Mouse (Mus musculus) naive thymus-derived CD4-positive, alpha-beta T cell, adult 2 months (primary cell): Measurements from ENCODE around the gene Fsd2.

Experiments
- DNase-seq: peaks from one replicate; pipeline ENCODE4 v3.0.0-alpha.2; 2011; ENCODE audit warnings: low read depth

Fsd2 gene

DNA sequence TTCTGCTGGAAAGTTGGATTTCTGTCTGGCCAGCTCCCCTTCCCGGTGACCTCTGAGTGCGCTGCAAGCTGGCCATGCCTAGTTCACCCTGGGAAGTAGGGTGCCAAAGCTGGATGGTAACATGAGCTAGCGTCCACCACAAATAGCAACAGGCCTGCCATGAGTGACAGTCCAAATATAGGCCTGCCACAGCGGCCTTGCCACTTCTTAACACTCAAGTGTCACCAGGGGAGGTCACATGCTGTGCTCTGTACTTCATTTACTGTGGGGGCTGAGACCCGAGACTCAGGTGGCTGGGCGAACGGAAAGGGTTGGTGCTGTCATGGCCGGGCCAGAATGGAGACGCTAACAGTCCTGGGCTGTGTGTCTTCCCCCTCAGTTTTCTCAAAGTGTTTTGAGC is at the start of gene Fsd2:
Fsd2 (minus strand) TSS at position 53 of the 400 bp plus-strand sequence.
- DNase-seq = no peak

DNA sequence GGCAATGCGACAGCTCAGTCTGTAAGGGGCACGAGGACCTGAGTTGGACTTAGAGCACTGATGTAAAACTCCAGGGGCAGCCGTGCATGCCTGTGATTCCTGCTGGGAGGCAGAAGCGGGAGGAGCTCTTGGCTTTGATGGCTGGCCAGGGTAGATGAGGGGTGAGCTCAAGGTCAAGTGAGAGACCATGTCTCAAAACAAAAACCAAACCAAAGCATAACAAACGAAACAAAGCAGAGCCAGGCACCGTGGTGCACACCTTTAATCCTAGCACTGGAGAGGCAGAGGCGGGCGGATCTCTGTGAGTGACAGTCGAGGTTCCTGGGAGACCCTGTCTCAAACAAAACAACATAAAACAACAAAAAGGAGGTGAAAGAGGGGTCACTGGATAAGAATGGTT is 48.3 kb upstream of the Fsd2 start:
- no peak for DNase-seq

DNA sequence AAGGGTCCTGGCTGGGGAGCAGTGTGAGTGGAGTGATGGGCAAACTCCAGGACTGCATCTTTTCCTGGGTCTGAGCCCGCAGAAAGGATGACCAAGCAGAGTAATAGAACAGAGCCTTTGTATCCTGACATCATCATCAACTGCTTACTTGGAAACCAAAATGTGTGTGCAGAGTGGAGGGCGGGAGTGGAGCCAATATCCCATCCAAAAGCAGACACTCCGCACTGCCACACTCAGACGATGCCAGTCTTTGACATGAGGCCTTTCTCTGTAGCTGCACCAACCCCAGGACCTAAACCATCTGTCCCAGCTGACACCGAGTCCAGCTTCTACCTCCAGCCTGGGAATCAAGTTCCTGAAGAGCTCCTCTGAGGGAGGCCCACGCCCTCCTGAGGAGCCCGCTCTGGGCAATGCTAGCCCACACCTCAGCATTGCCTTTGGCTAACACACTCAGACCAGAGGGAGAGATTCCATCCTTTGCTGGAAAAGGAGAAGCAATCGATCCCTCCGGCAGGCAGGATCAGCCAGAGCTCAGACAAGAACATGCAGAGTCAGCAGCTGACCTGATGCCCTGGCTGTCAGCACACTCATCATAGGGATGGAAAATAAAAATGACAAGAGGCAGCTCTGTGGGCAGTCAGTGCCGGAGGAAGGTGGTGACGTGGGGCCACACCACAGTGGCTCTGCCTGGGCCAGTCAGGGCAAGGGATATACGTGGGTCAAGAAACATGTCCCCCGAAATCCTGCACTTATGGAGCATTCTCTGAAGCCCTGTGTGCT is 46.3 kb upstream of the Fsd2 start:
- no peak for DNase-seq

DNA sequence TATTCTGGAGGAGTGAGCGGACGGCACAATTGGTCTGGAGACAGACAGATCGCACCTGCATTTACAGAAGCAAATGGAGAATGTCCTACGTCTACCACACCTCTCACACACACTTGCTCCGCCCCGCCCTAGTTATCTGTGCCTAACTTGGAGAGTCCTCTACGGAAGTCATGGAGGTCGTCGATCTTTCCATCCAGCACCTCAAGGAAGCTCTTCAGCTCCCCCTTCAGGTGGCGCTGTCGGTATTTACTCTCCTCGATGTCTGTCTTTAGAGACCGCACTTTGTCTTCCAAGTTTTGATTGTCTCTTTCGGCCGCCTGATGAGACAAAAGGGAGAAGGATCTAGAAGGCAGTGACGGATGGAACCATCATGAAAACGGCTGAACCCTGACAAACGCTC is 43.4 kb upstream of the Fsd2 start:
- DNase-seq = peak; percentile 12

DNA sequence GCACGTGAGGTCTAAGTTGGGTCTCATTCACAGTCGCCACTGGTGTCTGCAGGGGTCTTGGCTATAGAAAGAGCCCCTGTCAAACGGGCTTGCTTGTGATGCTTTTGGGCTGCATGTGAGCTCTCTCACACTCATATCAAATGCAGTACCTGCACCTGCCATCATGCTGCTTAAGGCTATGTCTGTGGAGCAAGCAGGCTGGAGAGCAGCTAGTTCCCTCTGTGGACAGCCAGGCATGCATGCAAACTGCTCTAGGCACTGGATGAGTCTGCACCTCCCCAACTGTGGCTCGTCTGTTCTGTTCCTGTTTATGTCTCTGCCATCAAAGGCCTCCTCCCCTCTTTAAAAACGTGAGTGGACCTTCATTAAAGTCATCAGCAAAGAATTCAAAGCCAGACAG is 39.7 kb upstream of the Fsd2 start:
- DNase-seq = no peak

DNA sequence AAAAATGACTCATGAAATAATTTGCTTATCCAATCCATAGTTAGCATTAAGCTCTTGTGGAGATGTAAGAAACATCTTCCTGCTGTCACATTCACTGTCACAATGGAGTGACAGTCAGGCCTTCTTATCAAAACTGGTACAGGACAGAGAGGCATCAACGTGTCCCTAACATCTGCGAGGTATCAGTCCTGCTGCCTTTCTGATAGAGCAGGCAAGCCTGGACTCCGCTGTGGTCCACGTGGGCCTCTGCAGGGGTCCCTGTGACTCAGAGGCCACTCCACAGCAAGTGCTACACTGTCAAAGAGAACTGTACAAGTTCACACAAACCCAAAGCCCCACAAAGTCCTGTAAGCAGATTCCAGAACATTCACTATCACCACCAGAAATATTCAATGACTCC is 38.7 kb upstream of the Fsd2 start:
- no peak for DNase-seq

DNA sequence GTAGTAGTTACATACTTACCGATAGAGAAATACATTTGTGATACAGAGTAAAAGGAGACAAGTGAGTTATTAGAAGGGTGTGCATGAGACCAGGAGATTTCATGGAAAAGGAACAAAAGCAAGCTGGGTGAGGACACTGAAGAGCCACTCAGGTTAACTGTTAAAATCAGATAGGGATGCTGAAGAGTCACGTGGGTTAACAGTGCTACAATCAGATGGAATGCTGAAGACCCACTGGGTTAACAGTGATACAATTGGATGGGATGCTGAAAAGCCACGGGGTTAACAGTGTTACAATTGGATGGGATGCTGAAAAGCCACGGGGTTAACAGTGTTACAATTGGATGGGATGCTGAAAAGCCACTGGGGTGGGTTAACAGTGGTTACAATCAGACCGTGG is 38.2 kb upstream of the Fsd2 start:
- DNase-seq = no peak

DNA sequence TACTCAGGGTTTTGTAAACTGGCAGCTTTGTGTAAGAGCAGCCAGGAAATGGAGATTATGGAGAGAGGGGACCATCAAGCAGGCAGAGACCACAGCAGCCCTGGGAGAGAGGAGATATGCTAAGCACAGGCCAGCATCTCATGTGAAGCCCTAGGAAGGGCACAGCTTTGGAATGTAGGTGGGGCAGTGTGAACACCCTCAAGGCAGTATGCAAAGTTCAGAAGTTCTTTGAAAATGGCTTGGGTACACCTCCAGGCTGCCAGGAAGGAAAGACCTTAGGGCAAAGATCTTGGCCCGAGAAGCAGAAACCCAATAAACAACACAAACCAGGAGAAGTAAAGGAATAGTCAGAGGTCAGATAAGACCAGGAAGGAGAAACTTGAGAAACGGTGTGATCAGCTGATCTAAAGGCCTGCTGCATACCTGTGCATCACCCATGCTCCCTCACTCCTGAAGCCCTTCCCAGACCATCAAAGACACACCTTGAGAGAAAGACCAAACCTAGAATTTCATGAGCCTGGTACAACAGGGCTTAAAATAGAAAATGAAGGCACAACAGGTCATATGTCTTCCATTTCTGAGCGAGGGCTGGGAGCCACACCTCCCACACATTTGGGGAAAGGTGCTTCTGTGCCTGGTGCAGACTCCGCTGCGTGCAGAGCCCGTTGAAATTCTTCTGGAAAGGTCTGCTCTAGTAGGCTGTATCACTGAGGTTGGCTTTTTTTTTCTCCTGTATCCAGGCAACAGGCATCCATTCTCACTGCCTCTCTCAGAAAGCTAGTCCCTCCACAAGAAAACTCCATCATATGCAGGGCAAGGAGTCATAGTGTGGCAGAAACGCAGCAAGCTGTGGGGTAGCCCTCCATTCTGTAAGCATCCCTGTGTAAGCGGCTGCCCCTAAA is 32.9 kb upstream of the Fsd2 start:
- DNase-seq = no peak

DNA sequence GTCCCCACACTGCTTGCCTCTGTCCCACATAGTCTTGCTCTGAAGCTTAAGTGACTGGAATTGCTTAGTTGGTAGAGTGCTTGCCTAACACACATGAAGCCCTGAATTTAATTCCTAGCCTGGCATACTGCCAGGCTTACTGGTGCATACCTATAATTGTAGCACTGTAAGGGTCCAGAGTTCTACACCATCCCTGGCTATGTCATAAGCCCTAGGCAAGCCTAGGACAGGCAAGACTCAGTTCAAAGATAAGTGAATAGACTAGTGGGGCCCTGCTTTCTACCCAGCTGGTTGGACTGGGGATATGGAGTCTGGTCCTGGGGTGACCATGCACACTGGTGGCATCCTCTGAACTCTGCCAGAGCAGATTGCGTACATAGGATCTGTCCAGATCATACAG is 30.9 kb upstream of the Fsd2 start:
- no peak for DNase-seq

DNA sequence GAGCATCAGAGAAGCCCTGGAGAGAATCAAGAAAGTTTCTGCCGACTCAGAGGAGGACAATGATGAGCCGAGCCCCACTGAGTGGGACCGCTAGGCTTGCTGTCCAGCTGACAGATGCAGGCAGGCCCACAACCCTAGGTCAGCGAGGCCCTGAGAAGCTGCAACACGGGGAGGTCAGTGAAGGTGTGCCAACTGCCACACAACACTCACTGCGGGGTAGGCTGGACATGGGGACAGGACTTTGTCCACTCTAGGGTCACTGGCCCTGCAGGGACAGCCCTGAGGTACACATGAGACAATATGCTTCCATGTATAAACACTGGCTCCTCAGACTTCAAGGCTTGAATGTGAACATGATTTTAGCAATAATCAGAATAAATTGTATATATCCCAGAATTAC is 29.3 kb upstream of the Fsd2 start:
- DNase-seq = no peak

DNA sequence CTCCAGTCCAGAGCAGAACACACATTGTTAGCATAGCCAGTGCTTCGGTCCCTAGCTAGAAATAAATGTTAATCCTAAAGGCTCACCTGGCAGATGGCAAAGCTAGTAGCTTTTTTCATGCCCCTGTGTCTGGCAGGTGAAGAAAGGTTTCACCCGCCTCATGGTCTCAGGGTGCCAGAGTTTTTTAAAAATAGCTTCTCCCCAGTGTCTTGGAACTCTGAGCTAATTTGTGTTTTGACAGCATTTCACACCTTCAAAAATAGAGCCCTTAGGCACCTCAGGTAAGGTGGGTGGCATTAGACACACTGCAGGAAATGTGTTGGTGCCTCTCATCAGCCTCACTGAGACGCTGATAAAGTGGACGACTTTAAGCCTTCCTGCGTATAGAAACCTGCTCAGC is 28.3 kb upstream of the Fsd2 start:
- DNase-seq = no peak

DNA sequence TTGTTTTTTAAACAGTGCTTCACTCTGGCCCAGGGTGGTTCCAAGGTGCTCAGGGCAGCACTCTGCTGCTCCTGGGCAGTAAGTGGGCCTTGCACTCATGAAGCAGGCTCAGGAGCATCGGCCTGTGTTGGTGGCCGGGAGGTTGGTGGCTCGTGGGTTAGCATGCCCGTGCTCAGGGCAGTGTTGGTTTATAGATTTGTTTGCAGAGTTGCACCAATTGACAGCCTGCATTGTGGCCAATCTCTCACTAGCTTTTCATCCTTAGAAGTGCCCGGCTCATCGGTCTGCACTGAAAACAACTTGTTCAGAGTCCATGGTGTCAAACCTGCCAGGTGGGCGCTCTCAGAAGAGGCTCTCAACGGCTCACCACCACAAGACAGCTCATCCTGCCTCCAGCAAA is 26.6 kb upstream of the Fsd2 start:
- no peak for DNase-seq

DNA sequence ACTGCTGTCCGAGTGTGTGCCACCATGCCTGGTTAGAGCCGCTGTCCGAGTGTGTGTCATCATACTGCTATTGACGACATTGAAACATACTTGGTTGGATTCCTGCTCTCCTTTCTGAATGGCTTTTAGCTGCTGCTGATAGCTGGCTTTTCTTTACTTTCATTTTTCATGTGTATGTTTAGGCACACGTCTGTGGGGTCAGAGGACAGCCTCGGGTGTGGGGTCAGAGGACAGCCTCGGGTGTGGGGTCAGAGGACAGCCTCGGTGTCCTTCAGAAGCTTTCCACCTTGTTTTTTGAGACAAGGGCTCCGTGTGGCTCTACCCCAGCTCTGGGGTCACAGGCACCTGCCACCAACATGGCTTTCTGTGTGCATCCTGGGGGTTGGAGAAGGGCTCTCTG is 25.9 kb upstream of the Fsd2 start:
- no peak for DNase-seq

DNA sequence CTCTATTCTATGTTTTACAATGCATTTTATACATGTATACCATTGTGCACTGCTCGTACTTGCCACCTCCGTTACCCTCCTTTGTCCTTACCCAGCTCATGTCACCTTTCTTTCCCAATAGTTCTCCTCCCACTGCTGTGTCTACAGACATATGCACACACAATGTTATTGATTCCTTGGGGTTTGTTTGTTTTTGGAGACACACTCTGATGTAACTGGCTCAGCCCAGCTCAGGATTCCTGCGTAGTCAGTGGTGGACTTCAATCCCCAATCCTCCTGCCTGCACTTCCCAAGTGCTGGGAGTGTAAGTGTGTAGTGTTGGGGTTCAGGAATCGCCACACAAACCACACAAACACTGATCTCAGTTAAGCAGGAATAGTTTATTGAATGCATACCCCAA is 20.5 kb upstream of the Fsd2 start:
- no peak for DNase-seq

DNA sequence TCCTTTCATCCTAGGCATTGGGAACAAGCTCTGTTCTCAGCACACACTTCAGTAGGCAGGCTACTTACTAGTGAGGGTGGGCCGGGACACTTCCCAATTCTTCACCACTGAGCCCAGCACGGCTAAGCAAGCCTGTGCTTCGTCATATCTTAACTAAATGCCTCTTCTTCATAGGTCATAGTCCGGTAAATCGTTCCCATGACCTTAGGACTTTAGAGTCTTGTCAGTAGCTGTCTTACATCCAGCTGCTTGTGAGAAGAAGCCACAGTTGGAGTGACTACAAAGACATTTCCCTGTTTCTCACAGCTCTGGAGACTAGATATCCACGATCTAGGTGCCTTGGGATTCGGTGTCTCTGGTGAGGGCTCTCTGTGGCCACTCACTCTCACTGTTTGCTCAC is 18.6 kb upstream of the Fsd2 start:
- no peak for DNase-seq

DNA sequence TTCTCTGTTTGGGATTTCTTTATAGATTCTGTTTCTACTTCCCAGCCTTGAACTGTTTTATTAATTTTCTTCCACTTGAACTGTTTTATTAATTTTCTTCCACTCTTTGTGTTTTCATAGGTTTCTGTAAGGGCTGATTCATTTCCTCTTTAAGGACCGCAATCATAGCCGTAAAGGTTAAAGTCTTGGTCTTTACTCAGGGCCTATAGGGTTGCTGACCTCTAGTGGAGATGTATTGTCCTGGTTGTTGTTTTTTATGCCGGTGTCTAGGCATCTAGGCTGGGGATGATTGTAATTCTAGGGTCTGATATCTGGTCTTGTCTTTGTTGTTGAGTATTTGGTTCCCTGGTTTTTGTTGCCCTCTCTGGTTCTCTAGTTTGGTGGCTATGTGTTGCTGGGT is 16.8 kb upstream of the Fsd2 start:
- no peak for DNase-seq

DNA sequence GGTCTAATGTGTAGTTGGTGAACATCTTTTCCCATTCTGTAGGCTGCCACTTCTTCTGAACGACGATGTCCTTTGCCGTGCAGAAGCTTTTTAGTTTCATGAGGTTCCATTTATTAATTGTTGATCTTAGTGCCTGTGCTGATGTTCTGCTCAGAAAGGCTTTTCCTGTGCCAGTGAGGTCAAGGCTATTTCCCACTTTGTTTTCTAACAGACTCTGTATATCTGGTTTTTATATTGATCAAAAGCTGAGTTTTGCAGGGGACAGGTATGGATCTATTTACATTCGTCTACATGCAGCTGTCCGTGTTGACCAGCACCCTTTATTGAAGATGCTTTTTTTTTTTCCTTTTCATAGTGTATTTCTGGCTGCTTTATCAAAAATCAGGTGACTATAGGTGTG is 12.6 kb upstream of the Fsd2 start:
- no peak for DNase-seq

DNA sequence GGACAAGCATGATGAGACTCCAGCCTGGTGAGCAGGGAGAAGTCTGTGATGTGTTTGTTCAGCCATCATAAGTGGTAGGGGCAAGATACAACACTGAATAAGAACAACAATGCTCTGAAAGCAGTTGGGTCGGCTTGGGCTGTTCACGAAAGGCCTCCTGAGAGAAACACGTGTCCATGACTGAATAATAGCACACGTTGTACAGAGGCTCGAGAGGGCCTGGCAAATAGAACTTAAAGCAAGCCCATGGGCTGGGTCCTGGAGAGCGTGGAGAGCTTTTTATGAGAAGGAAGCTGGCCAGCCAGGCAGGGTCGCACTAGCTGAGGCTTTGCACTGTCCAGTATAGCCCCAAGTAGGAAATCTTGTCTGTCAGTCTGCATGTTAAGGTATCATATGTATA is 11.7 kb upstream of the Fsd2 start:
- DNase-seq = no peak

DNA sequence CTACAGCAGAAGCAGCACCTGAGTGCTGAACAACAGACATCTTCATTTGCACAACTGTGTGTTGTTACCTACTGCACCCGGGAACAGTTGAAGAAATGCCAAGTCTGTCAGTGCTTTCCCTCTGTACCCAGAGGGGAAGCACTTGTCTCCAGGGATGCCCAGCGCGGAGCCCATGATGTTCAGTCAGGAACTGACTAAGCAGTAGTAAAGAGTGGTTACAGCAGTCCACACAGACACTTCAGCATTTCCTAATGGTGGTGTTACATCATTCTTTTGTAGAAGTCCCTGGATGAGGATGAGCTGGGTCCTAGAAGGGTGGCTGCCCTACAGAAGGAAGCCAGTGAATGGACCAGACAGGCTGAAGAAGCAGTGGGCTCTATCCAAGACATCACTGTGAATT is 11.1 kb upstream of the Fsd2 start:
- no peak for DNase-seq

DNA sequence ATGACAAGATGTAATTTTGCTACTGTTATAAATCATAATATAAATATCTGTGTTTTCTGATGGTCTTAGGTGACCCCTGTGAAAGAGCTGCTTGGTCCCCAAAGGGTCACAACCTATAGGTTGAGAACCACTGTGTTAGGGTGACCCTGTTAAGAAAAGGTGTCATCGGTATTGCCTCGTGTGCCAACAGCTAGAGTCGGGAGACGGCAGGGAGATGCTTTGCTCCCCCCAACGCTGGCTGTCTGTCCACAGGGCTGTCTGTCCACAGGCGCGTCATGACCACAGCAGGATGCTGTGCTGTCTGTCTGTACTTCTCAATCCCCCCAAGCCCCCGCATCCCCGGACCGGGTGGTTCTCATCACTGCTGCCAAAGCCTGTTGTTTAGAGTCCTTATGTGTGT is 8.9 kb upstream of the Fsd2 start:
- no peak for DNase-seq

DNA sequence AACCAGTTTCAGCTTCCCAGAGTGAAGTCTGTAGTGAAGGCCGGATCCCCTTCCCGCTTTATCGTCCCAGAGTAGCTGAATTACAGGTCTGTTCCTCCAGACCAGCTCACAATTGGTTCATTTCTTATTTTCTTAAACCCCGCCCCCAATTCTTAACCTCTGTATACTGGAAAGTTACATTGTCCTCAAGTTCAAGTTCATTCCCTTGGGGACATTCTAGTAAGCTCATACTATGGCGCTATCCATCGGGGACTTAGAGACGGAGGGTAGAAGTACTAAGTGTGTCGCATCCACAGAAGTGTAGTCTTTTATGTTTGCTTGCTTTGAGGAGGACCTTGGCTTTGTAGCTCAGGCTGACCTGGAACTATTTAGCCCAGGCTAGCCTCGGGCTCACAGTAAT is 7.1 kb upstream of the Fsd2 start:
- no peak for DNase-seq

DNA sequence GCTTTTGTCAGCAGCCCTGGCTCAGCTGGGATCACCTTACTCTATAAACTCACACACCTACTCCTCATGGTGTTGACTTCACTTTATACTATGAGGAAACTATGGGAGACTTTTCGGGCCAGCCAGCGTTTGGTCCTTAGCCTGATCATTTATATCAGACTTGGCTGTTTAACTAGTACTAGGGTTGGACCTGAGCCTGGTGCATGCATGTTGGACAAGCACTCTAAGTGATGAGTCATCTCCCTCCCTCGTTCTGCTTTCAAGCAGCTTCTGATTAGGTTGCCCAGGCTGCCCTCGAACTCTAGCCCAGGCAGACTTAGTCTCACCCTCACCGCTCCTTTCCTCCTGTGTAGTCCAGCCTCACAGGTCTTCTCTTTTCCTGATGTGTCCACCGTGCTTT is 6.7 kb upstream of the Fsd2 start:
- DNase-seq = no peak

DNA sequence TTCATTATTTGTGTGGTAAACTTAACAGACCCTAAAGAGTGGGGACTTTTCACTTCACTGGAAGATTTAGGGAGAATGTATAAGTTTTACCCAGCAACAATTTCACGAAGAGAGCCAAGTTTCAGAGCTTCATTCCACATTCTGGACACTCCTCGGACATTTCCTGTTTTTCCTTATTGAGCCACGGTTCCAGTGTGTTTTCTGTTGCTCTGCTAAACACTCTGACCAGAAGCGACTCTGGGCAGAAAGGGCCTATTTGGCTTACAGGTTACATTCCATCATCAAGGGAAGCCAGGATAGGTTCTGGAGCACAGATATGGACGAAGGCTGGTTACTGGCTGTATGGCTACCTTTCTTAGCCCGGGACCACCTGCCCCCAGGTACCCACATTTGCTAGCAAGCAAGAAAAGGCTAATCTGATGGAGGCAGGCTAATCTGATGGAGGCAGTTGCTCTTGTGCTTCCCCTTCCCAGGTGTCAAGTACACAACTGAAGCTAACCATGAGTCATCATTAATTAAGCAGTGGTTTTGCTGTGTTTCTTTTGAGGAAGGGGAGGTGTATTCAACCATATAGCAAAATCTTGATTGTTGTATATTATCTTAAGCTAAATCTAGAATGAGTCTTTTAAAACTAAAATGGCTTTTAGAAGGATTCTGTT is 6.0 kb upstream of the Fsd2 start:
- DNase-seq = no peak
